Mouse (Mus musculus): ENCODE measurements around the gene Glis2. TPM values are rescaled to one million over a fixed set of nuclear protein-coding genes. Genes with fewer than 3 reads are reported as not detected.

Gene Glis2
- total and polyA plus RNA-seq, 3 experiments: 0.62 to 5.0 TPM; not detected in 1

GRCm38 (mm10) chr16:4646831-4647230, 52.3 kb downstream of the Glis2 start:
- no peak for DNase-seq (ENCODE audit: low read depth, low spot score)
- TF ChIP-seq POLR2AphosphoS2 (IDR thresholded peaks at IDR 0.05; ENCODE audit: low read length): no peak
- no peaks in the 10 kb centered on the region for H3K36me3 ChIP-seq (ENCODE audit: control insufficient read depth in 1 of 2, insufficient read depth in 2 of 2, low read length in 2 of 2)
- H3K79me2 ChIP-seq (ENCODE audit: control insufficient read depth, insufficient read depth, low read length, poor library complexity): no peaks in the 10 kb centered on the region
- no peaks in the 10 kb centered on the region for H3K4me1 ChIP-seq (ENCODE audit: control insufficient read depth in 1 of 2, insufficient read depth in 2 of 2, low read length in 2 of 2)
- H3K9me3 ChIP-seq (replicated peaks; ENCODE audit: insufficient read depth, low read length): no peaks in the 10 kb centered on the region
- H3K27ac ChIP-seq (ENCODE audit: control insufficient read depth, low read depth, low read length): no peak overlapping the region
- no peak overlapping the region for H3K4me3 ChIP-seq (ENCODE audit: control insufficient read depth in 1 of 2, insufficient read depth in 1 of 2, low read depth in 2 of 2, low read length in 2 of 2)
- no peaks in the 10 kb centered on the region for H3K27me3 ChIP-seq (ENCODE audit: control insufficient read depth in 1 of 2, insufficient read depth in 2 of 2, low read length in 2 of 2)
- H3K9ac ChIP-seq (ENCODE audit: control insufficient read depth, low read depth, low read length, poor library complexity, severe bottlenecking): no peak overlapping the region

- Histone ChIP-seq H3K27ac (ENCODE audit: control insufficient read depth, low read depth, low read length) (no peak overlapping the region), H3K4me3 (ENCODE audit: control insufficient read depth in 1 of 2, insufficient read depth in 1 of 2, low read depth in 2 of 2, low read length in 2 of 2) (no peak overlapping the region), H3K4me1 (ENCODE audit: control insufficient read depth in 1 of 2, insufficient read depth in 2 of 2, low read length in 2 of 2) (no peaks in the 10 kb centered on the region), H3K9ac (ENCODE audit: control insufficient read depth, low read depth, low read length, poor library complexity, severe bottlenecking) (no peak overlapping the region), H3K79me2 (ENCODE audit: control insufficient read depth, insufficient read depth, low read length, poor library complexity) (no peaks in the 10 kb centered on the region), H3K36me3 (ENCODE audit: control insufficient read depth in 1 of 2, insufficient read depth in 2 of 2, low read length in 2 of 2) (no peaks in the 10 kb centered on the region), H3K9me3 (replicated peaks; ENCODE audit: insufficient read depth, low read length) (no peaks in the 10 kb centered on the region), H3K27me3 (ENCODE audit: control insufficient read depth in 1 of 2, insufficient read depth in 2 of 2, low read length in 2 of 2) (no peaks in the 10 kb centered on the region)
- no peak for TF ChIP-seq MAX (IDR thresholded peaks at IDR 0.05; ENCODE audit: low read length)
- TF ChIP-seq KAT2A (conservative IDR thresholded peaks at IDR 0.05; ENCODE audit: low read depth, low read length): no peak
- no peak for TF ChIP-seq ELF1 (IDR thresholded peaks at IDR 0.05; ENCODE audit: low read depth, low read length)
- no peak for TF ChIP-seq POLR2AphosphoS5 (IDR thresholded peaks at IDR 0.05; ENCODE audit: borderline replicate concordance, low read depth, low read length)
- no peak for TF ChIP-seq E2F4 (IDR thresholded peaks at IDR 0.05; ENCODE audit: borderline replicate concordance, low read depth, low read length)
- no peak for TF ChIP-seq ETS1 (IDR thresholded peaks at IDR 0.05; ENCODE audit: low read depth, low read length)
- no peak for DNase-seq (ENCODE audit: low read depth, low spot score)
Measured at GRCm38 (mm10) chr16:4647651-4648141, 53.2 kb downstream of the Glis2 start.

- TF ChIP-seq ETS1 (IDR thresholded peaks at IDR 0.05; ENCODE audit: low read depth, low read length) (no peak), POLR2AphosphoS5 (IDR thresholded peaks at IDR 0.05; ENCODE audit: borderline replicate concordance, low read depth, low read length) (no peak), SMC3 (IDR thresholded peaks at IDR 0.05; ENCODE audit: low read depth, low read length) (no peak), JUND (IDR thresholded peaks at IDR 0.05; ENCODE audit: low read depth, low read length) (no peak), TAL1 (IDR thresholded peaks at IDR 0.05; ENCODE audit: low read length) (no peak), MYC (IDR thresholded peaks at IDR 0.05; ENCODE audit: low read depth, low read length) (no peak), UBTF (IDR thresholded peaks at IDR 0.05; ENCODE audit: borderline replicate concordance, insufficient read depth, low read depth, low read length) (no peak), CTCF (IDR thresholded peaks at IDR 0.05 in 2 of 3, conservative IDR thresholded peaks at IDR 0.05 in 1 of 3; ENCODE audit: control insufficient read depth in 1 of 3, insufficient read depth in 1 of 3, low read depth in 2 of 3, low read length in 3 of 3, poor library complexity in 1 of 3, severe bottlenecking in 1 of 3) (no peak), HCFC1 (IDR thresholded peaks at IDR 0.05; ENCODE audit: low read depth, low read length) (no peak), NRF1 (IDR thresholded peaks at IDR 0.05; ENCODE audit: insufficient read depth, low read depth, low read length, poor library complexity, severe bottlenecking) (no peak), MYB (IDR thresholded peaks at IDR 0.05; ENCODE audit: low read depth, low read length) (no peak), GATA1 (IDR thresholded peaks at IDR 0.05; ENCODE audit: low read depth, low read length) (no peak), MXI1 (IDR thresholded peaks at IDR 0.05; ENCODE audit: low read depth, low read length) (no peak), ZNF384 (IDR thresholded peaks at IDR 0.05; ENCODE audit: low read depth, low read length) (no peak), CHD2 (IDR thresholded peaks at IDR 0.05; ENCODE audit: low read length) (no peak), TCF12 (IDR thresholded peaks at IDR 0.05; ENCODE audit: low read depth, low read length) (no peak), RCOR1 (IDR thresholded peaks at IDR 0.05; ENCODE audit: low read depth, low read length) (no peak), ZKSCAN1 (IDR thresholded peaks at IDR 0.05; ENCODE audit: low read depth, low read length) (no peak), MEF2A (IDR thresholded peaks at IDR 0.05; ENCODE audit: extremely low read depth, insufficient replicate concordance, low read depth, low read length, poor library complexity, severe bottlenecking) (no peak), E2F4 (IDR thresholded peaks at IDR 0.05; ENCODE audit: borderline replicate concordance, low read depth, low read length) (no peak)
- H3K36me3 ChIP-seq (ENCODE audit: control insufficient read depth in 1 of 2, insufficient read depth in 2 of 2, low read length in 2 of 2): no peaks in the 10 kb centered on the region
- no peak overlapping the region for H3K9ac ChIP-seq (ENCODE audit: control insufficient read depth, low read depth, low read length, poor library complexity, severe bottlenecking)
Measured at GRCm38 (mm10) chr16:4648416-4649023, 54.0 kb downstream of the Glis2 start.

More at GRCm38 (mm10) chr16:4648416-4649023, 54.0 kb downstream of the Glis2 start:
- Histone ChIP-seq H3K4me3 (ENCODE audit: control insufficient read depth in 1 of 2, insufficient read depth in 1 of 2, low read depth in 2 of 2, low read length in 2 of 2) (no peak overlapping the region), H3K79me2 (ENCODE audit: control insufficient read depth, insufficient read depth, low read length, poor library complexity) (no peaks in the 10 kb centered on the region), H3K27me3 (ENCODE audit: control insufficient read depth in 1 of 2, insufficient read depth in 2 of 2, low read length in 2 of 2) (no peaks in the 10 kb centered on the region), H3K4me1 (ENCODE audit: control insufficient read depth in 1 of 2, insufficient read depth in 2 of 2, low read length in 2 of 2) (no peaks in the 10 kb centered on the region), H3K9me3 (replicated peaks; ENCODE audit: insufficient read depth, low read length) (no peaks in the 10 kb centered on the region), H3K27ac (ENCODE audit: control insufficient read depth, low read depth, low read length) (no peak overlapping the region)
- DNase-seq (ENCODE audit: low read depth, low spot score): no peak

Measured in MEL (cell line).